Mouse (Mus musculus): ENCODE data around the gene Slit2.

DNA sequence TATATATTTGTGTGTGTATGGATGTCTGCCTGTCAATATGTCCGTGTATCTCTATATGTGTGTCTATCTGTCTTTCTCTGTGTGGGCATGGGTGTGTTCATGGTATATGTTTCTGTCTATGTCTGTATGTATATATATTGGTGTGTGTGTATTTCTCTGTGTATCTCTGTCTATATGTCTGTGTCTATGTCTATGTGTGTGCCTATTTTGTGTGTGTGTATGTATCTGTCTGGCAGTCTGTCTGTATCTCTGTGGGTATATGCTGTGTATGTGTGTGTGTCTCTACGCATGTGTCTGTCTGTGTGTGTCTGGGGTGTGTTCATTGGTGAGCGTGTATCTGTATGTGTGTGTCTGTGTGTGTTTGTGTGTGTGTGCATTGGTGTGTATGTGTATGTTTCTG, 350.5 kb downstream of the Slit2 start:
- no peak for TF ChIP-seq CTCF (IDR thresholded peaks at IDR 0.05; ENCODE audit: extremely low read depth, insufficient read depth, insufficient read length, insufficient replicate concordance)
- no peak for TF ChIP-seq POLR2A (IDR thresholded peaks at IDR 0.05; ENCODE audit: low read depth, low read length)

Measured in spleen, adult 2 months (tissue).